Mouse (Mus musculus): Measurements from ENCODE around the gene Adcy9. TPM values are rescaled to one million over a fixed set of nuclear protein-coding genes. Genes with fewer than 3 reads are reported as not detected.

The Adcy9 gene
- total RNA-seq (2023) = 1 to 10 TPM; 4.4 TPM

DNA sequence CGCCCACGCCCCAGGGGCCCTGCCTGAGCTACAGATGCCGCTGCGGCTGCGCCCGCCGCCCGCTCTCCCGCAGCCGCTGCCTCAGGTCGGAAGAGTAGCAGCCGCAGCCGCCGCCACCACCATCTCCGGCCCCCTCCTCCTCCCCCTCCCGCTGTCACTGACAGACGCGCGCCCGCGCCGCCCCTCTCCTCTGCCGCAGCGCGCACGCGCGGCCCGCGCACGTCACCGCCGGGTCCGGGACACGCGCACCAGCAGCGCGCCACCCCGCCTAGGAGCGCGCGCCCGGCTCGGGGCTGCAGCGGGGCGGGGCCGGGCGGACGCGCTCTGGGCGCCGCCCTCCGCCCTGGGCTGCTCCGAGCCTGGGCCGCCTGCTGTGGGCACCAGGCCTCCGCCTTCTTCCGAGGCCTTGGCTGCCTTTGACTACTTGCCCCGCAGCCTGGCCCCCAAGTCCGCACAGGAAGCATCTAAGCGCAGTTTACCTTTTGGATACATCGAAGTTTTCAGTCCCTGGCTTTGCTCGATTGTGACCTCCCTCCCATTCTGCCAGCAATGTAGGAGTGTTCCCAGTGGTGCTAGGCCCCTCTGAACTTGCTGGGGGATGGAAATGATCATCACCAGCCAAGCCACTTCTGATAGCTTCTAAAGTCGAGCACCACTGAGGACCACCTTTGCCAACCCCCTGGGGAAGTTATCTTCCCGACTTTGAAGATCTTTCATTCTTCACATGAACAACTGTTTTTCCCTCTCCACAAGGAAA, at the start of gene Adcy9:
Gene Adcy9 (minus strand): TSS at position 201 of the 757 bp plus-strand sequence.

Other genes starting within 250 kb of the Adcy9 start
- gene Crebbp, start 206.5 kb downstream of the Adcy9 start, total RNA-seq (2023) = 100 to 1,000 TPM; 142 to 151 TPM
- 1 to 10 TPM; 1.5 to 1.8 TPM for gene Srl, start 121.3 kb upstream of the Adcy9 start, total RNA-seq (2023)
- 10 to 100 TPM; 10.2 to 15.1 TPM for gene Tfap4, start 139.4 kb upstream of the Adcy9 start, total RNA-seq (2023)
- not detected for gene Glis2, start 174.2 kb upstream of the Adcy9 start, total RNA-seq (2023)
- gene Pam16, start 204.5 kb upstream of the Adcy9 start, total RNA-seq (2023) = 10 to 100 TPM; 31.4 to 60.2 TPM
- under 1 TPM; 0.32 to 0.33 TPM for gene Vasn, start 219.4 kb upstream of the Adcy9 start, total RNA-seq (2023)
- 10 to 100 TPM; 36.5 to 39.7 TPM for gene Dnaja3, start 219.5 kb upstream of the Adcy9 start, total RNA-seq (2023)

Measured in B cell, adult 67 days (primary cell).